In the genomic region with DNA sequence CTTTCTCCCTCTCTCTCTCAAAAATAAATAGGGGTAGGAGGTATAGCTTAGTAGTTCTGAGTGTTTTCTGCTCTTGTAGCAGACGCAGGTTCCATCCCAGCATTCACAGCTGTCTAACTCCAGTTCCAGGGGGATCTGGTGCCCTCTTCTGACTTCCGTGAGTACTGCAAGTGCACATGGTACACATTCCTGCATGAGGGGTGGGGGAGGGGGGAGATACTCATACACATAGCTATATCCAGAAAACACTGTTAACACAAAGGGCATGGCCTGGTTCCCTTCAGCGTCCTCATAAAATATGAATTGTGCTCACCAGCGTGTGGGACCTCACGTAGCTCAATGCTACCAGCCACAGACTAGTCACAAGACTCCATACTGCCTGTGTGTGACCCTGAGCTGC, we compare ENCODE assay signal across 14 mouse cellular contexts. TPM values are rescaled to one million over a fixed set of nuclear protein-coding genes. Genes with fewer than 3 reads are reported as not detected.
A peak's percentile ranks its signal among the peaks of the same experiment; 100 is the strongest.
DNase-seq lines count a peak whose midpoint lies in the region; ATAC-seq and TF ChIP-seq lines count a peak whose summit lies in the region.
"Had no signal": no experiment of that assay in that cellular context is flagged by ENCODE, and none has a peak within 500 bp of the region (broad histone marks: within the 10 kb centered on the region; RNA-seq: fewer than 3 reads in every experiment).

No protein-coding gene starts in this region.

- 75% methylated on average over 5 of the region's 5 CpGs for WGBS in forebrain, postnatal 0 days
- 79% methylated on average over 5 of the region's 5 CpGs for WGBS in forebrain, embryonic 12.5 days
- 60% methylated on average over 5 of the region's 5 CpGs for WGBS in liver, embryonic 14.5 days (ENCODE audit: insufficient replicate concordance)
- 58% methylated on average over 5 of the region's 5 CpGs for WGBS in liver, embryonic 12.5 days (ENCODE audit: insufficient replicate concordance)
- WGBS in embryonic facial prominence, embryonic 11.5 days, result 72% methylated on average over 5 of the region's 5 CpGs

- no peaks in the 10 kb centered on the region; the same call in 1 of the 2 replicates for H3K27me3 ChIP-seq in forebrain, postnatal 0 days (ENCODE audit: insufficient read depth, low read length)
- peaks cover 7% of the 10 kb centered on the region; the same call in 1 of the 2 replicates for H3K27me3 ChIP-seq in forebrain, embryonic 12.5 days
- no peaks in the 10 kb centered on the region for H3K27me3 ChIP-seq in liver, embryonic 14.5 days (ENCODE audit: control insufficient read depth, insufficient read depth, low read length)
- no peaks in the 10 kb centered on the region for H3K27me3 ChIP-seq in liver, embryonic 12.5 days (replicated peaks)
- no peaks in the 10 kb centered on the region for H3K27me3 ChIP-seq in embryonic facial prominence, embryonic 11.5 days (ENCODE audit: control insufficient read depth, insufficient read depth, low read length)
- H3K27me3 ChIP-seq: limb, embryonic 13.5 days had no signal

- H3K4me1 ChIP-seq in forebrain, postnatal 0 days (ENCODE audit: insufficient read depth), result no peaks in the 10 kb centered on the region
- no peaks in the 10 kb centered on the region for H3K4me1 ChIP-seq in forebrain, embryonic 12.5 days
- no peaks in the 10 kb centered on the region for H3K4me1 ChIP-seq in liver, embryonic 14.5 days (replicated peaks; ENCODE audit: control insufficient read depth in 2 of 2, insufficient read depth in 2 of 2, low read length in 1 of 2)
- H3K4me1 ChIP-seq in liver, embryonic 12.5 days, result no peaks in the 10 kb centered on the region
- H3K4me1 ChIP-seq in embryonic facial prominence, embryonic 11.5 days (ENCODE audit: control insufficient read depth, insufficient read depth, low read length), result no peaks in the 10 kb centered on the region
- H3K4me1 ChIP-seq: limb, embryonic 13.5 days had no signal

- H3K4me2 ChIP-seq in forebrain, postnatal 0 days (ENCODE audit: low read depth), result no peak overlapping the region
- H3K4me2 ChIP-seq in forebrain, embryonic 12.5 days, result no peak overlapping the region
- H3K4me2 ChIP-seq in liver, embryonic 14.5 days (ENCODE audit: low read depth), result no peak overlapping the region
- H3K4me2 ChIP-seq in liver, embryonic 12.5 days, result no peak overlapping the region
- no peak overlapping the region for H3K4me2 ChIP-seq in embryonic facial prominence, embryonic 11.5 days (ENCODE audit: low read depth, low read length)
- H3K4me2 ChIP-seq: hindbrain, embryonic 12.5 days; limb, embryonic 13.5 days had no signal

- no peaks in the 10 kb centered on the region for H3K36me3 ChIP-seq in forebrain, postnatal 0 days (ENCODE audit: insufficient read depth)
- no peaks in the 10 kb centered on the region for H3K36me3 ChIP-seq in forebrain, embryonic 12.5 days (replicated peaks)
- no peaks in the 10 kb centered on the region for H3K36me3 ChIP-seq in liver, embryonic 14.5 days (replicated peaks; ENCODE audit: control insufficient read depth, insufficient read depth, low read depth)
- no peaks in the 10 kb centered on the region for H3K36me3 ChIP-seq in liver, embryonic 12.5 days
- H3K36me3 ChIP-seq in embryonic facial prominence, embryonic 11.5 days (replicated peaks; ENCODE audit: control insufficient read depth, insufficient read depth, low read depth, low read length), result no peaks in the 10 kb centered on the region
- H3K36me3 ChIP-seq: hindbrain, embryonic 12.5 days; limb, embryonic 13.5 days had no signal

- DNase-seq in forebrain, postnatal 0 days, result peak; percentile 26
- no peak for DNase-seq in liver, embryonic 14.5 days (ENCODE audit: low read depth in 3 of 3, low spot score in 3 of 3)
- DNase-seq in ES-CJ7 (ENCODE audit: low read depth, low spot score), result peak; percentile 84
- DNase-seq in embryonic facial prominence, embryonic 11.5 days (ENCODE audit: low spot score), result peak; percentile 54
- no peak for DNase-seq in thymus, postnatal 36 days
- no peak for DNase-seq in cerebellum, adult 11 months
- DNase-seq: heart, adult 2 months; thymus, postnatal 4 days had no signal

- H3K4me3 ChIP-seq in forebrain, postnatal 0 days (ENCODE audit: low read depth, low read length), result no peak overlapping the region
- no peak overlapping the region for H3K4me3 ChIP-seq in forebrain, embryonic 12.5 days (replicated peaks)
- no peak overlapping the region for H3K4me3 ChIP-seq in liver, embryonic 14.5 days (ENCODE audit: insufficient read depth in 1 of 2, low read depth in 2 of 2, low read length in 2 of 2)
- no peak overlapping the region for H3K4me3 ChIP-seq in liver, embryonic 12.5 days
- no peak overlapping the region for H3K4me3 ChIP-seq in embryonic facial prominence, embryonic 11.5 days (ENCODE audit: low read depth, low read length)
- H3K4me3 ChIP-seq: heart, adult 2 months; hindbrain, embryonic 12.5 days; limb, embryonic 13.5 days had no signal

- H3K27ac ChIP-seq in forebrain, postnatal 0 days (ENCODE audit: low read depth, low read length), result no peak overlapping the region
- H3K27ac ChIP-seq in forebrain, embryonic 12.5 days, result no peak overlapping the region
- H3K27ac ChIP-seq in liver, embryonic 14.5 days, result no peak overlapping the region
- no peak overlapping the region for H3K27ac ChIP-seq in liver, embryonic 12.5 days
- no peak overlapping the region for H3K27ac ChIP-seq in embryonic facial prominence, embryonic 11.5 days (replicated peaks; ENCODE audit: low read depth, low read length)
- H3K27ac ChIP-seq: heart, adult 2 months; hindbrain, embryonic 12.5 days; limb, embryonic 13.5 days had no signal

- peak; percentile 50 for TF ChIP-seq CTCF in forebrain, postnatal 0 days (IDR thresholded peaks at IDR 0.05; ENCODE audit: low read depth)
- peak; percentile 19; the same call in 1 of the 2 replicates for TF ChIP-seq CTCF in liver, embryonic 14.5 days (IDR thresholded peaks at IDR 0.05; ENCODE audit: low read depth)

- no peak for TF ChIP-seq EP300 in liver, embryonic 14.5 days (IDR thresholded peaks at IDR 0.05; ENCODE audit: low read depth)

- no peaks in the 10 kb centered on the region for H3K9me3 ChIP-seq in forebrain, postnatal 0 days (ENCODE audit: low read length)
- H3K9me3 ChIP-seq in forebrain, embryonic 12.5 days, result no peaks in the 10 kb centered on the region
- H3K9me3 ChIP-seq in liver, embryonic 14.5 days (ENCODE audit: control insufficient read depth, low read length), result no peaks in the 10 kb centered on the region
- no peaks in the 10 kb centered on the region for H3K9me3 ChIP-seq in liver, embryonic 12.5 days (replicated peaks)
- no peaks in the 10 kb centered on the region for H3K9me3 ChIP-seq in embryonic facial prominence, embryonic 11.5 days (replicated peaks; ENCODE audit: control insufficient read depth, low read length)
- H3K9me3 ChIP-seq: hindbrain, embryonic 12.5 days; limb, embryonic 13.5 days had no signal

- no peak for ATAC-seq in forebrain, postnatal 0 days
- no peak for ATAC-seq in forebrain, embryonic 12.5 days (ENCODE audit: low FRiP score)
- ATAC-seq in liver, embryonic 14.5 days (ENCODE audit: insufficient read depth), result no peak
- ATAC-seq in liver, embryonic 12.5 days, result no peak
- no peak for ATAC-seq in embryonic facial prominence, embryonic 11.5 days (replicated peaks; ENCODE audit: insufficient number of reproducible peaks, low FRiP score, low TSS enrichment, low read depth)

- H3K9ac ChIP-seq in forebrain, postnatal 0 days, result no peak overlapping the region
- no peak overlapping the region for H3K9ac ChIP-seq in forebrain, embryonic 12.5 days
- no peak overlapping the region for H3K9ac ChIP-seq in liver, embryonic 14.5 days (replicated peaks)
- H3K9ac ChIP-seq in liver, embryonic 12.5 days, result no peak overlapping the region
- no peak overlapping the region for H3K9ac ChIP-seq in embryonic facial prominence, embryonic 11.5 days (replicated peaks; ENCODE audit: low read length)
- H3K9ac ChIP-seq: hindbrain, embryonic 12.5 days; limb, embryonic 13.5 days had no signal

RNA-seq across cellular contexts. Expression of a gene that starts 27.0 kb away (rescaled TPM):
- 0.05 and 0.08 TPM in 2 replicates for total RNA-seq in forebrain, postnatal 0 days (2014; rRNA removed)
- polyA plus RNA-seq in forebrain, postnatal 0 days (2015; fragmentation: Nextera tagmentation; extraction: Ambion mirVana), result 0.30 and 0.40 TPM in 2 replicates
- not detected in 2 replicates for polyA plus RNA-seq in forebrain, embryonic 12.5 days (2016; fragmentation: Nextera tagmentation; extraction: Ambion mirVana)
- not detected in 2 replicates for polyA plus RNA-seq in liver, embryonic 14.5 days (2012; rRNA removed)
- polyA plus RNA-seq in liver, embryonic 14.5 days (2014; fragmentation: Nextera tagmentation; extraction: Ambion mirVana), result not detected in 2 replicates
- not detected in 2 replicates for polyA plus RNA-seq in liver, embryonic 12.5 days (2016; fragmentation: Nextera tagmentation; extraction: Ambion mirVana)
- polyA plus RNA-seq in embryonic facial prominence, embryonic 11.5 days (2014; fragmentation: Nextera tagmentation; extraction: Ambion mirVana), result not detected in 2 replicates
- total RNA-seq: heart, adult 2 months; megakaryocyte-erythroid progenitor cell, adult 5-6 weeks had no signal
- polyA plus RNA-seq: C2C12; limb, embryonic 13.5 days had no signal

Comparison
In these comparisons a context has a peak if more than half of its experiments do, and no peak if none do; other contexts are left out.
1. DNase-seq: peak in forebrain, postnatal 0 days (single experiment), ES-CJ7 (single experiment) and embryonic facial prominence, embryonic 11.5 days (single experiment); none in liver, embryonic 14.5 days (0 of 3), thymus, postnatal 36 days (0 of 2) and cerebellum, adult 11 months (single experiment).